Comparison of ENCODE assay signal across 8 mouse cellular contexts in the genomic region with DNA sequence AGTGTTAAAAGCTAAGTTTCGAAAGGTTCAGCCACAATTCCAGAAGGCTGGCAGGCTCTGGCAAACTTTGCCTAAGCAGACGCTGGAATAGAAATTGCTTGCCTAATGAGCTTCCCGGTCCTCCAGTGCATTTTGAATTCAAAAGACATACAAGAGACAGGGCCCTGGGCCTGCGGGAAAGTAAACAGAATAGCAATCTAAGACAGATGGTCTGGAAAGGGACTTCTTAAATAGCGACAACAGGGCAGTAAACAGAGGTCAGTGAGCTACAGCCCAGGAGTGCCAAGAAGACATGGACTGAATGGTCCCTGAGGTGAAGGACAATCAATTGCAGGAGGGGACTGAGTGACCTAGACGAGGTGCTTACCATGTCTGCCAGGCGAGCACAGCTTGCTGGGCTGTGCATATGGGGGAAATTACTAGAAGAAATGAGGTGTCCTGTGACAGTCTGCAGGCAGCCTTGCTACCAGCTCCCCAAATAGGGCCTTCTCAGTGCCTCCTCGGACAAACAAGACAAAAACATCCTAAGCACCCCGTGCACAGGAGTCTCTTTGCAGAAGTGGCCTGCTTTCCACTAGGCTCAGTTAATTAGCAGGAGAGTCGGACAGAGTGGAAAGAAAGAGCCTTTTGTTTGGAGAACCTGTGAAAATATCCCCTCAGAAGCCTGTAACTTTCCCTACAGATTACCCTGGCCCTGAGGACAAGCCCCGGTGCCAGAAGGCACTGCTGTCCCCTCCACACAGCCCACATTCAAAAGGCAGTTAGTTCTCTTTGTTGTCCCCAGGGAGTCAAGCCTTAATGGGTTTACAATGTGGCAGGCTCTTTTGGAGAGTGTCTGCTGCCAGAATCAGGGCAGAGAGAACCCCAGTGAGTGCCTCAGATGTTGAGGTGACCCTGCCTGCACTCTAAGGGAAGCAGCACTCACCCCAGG.
A peak's percentile ranks its signal among the peaks of the same experiment; 100 is the strongest.
DNase-seq lines count a peak whose midpoint lies in the region; ATAC-seq and TF ChIP-seq lines count a peak whose summit lies in the region.

No protein-coding gene starts in this region.

- peak overlapping the region; percentile 71 for H3K27ac ChIP-seq in heart, adult 2 months
- H3K27ac ChIP-seq in intestine, postnatal 0 days (ENCODE audit: low read depth, low read length): peak overlapping the region; percentile 55
- peak overlapping the region; percentile 66 for H3K27ac ChIP-seq in stomach, embryonic 16.5 days (ENCODE audit: low read length)

- no peak overlapping the region for H3K4me2 ChIP-seq in intestine, postnatal 0 days (replicated peaks; ENCODE audit: low read depth)
- peak overlapping the region; percentile 20 for H3K4me2 ChIP-seq in stomach, embryonic 16.5 days (ENCODE audit: low read depth, low read length)

- intact Hi-C loops in heart, adult 2 months (cut with DNase I): loop anchor here (2.0 to 5.0 kb wide), 4 partner anchors 46 to 226 kb away; a partner anchor contains a TSS

- no peak for TF ChIP-seq CTCF in heart, adult 2 months (IDR thresholded peaks at IDR 0.05)
- TF ChIP-seq CTCF in intestine, postnatal 0 days (IDR thresholded peaks at IDR 0.05; ENCODE audit: low read depth): no peak

- no peaks in the 10 kb centered on the region for H3K27me3 ChIP-seq in heart, adult 2 months (ENCODE audit: control insufficient read depth, insufficient read depth, low read length)
- H3K27me3 ChIP-seq in intestine, postnatal 0 days (replicated peaks; ENCODE audit: control insufficient read depth, insufficient read depth, low read length): no peaks in the 10 kb centered on the region
- H3K27me3 ChIP-seq in stomach, embryonic 16.5 days (ENCODE audit: control insufficient read depth, insufficient read depth, low read length): no peaks in the 10 kb centered on the region

- no peak for ATAC-seq in intestine, postnatal 0 days
- ATAC-seq in stomach, embryonic 16.5 days (ENCODE audit: insufficient read depth, low FRiP score): no peak

- H3K4me1 ChIP-seq in heart, adult 2 months (ENCODE audit: control insufficient read depth, insufficient read depth, low read length): peaks cover 20% of the 10 kb centered on the region
- H3K4me1 ChIP-seq in intestine, postnatal 0 days (replicated peaks; ENCODE audit: control insufficient read depth, insufficient read depth, low read length): 0 out of 2 replicates have a peak, but pooled peaks cover 7% of the 10 kb centered on the region
- peaks cover 17% of the 10 kb centered on the region for H3K4me1 ChIP-seq in stomach, embryonic 16.5 days (ENCODE audit: control insufficient read depth, insufficient read depth, low read length)

- peaks cover 5% of the 10 kb centered on the region; the same call in 1 of the 2 replicates for H3K79me2 ChIP-seq in heart, adult 2 months (replicated peaks; ENCODE audit: control insufficient read depth, insufficient read depth, low read length)

- H3K36me3 ChIP-seq in heart, adult 2 months (ENCODE audit: control insufficient read depth, insufficient read depth, low read length): peaks cover 26% of the 10 kb centered on the region
- no peaks in the 10 kb centered on the region for H3K36me3 ChIP-seq in intestine, postnatal 0 days (ENCODE audit: control insufficient read depth, insufficient read depth)
- no peaks in the 10 kb centered on the region for H3K36me3 ChIP-seq in stomach, embryonic 16.5 days (ENCODE audit: control insufficient read depth, insufficient read depth, low read length)

- no peaks in the 10 kb centered on the region for H3K9me3 ChIP-seq in intestine, postnatal 0 days (ENCODE audit: control insufficient read depth)
- H3K9me3 ChIP-seq in stomach, embryonic 16.5 days (replicated peaks; ENCODE audit: control insufficient read depth, low read length): no peaks in the 10 kb centered on the region

- peak; percentile 75 for TF ChIP-seq EP300 in heart, adult 2 months (IDR thresholded peaks at IDR 0.05; ENCODE audit: insufficient read depth, low read depth, low read length)

- peak; percentile 37 for DNase-seq in kidney, adult 11 months
- DNase-seq in kidney, postnatal 10 days: no peak
- peak; percentile 75 for DNase-seq in embryo, embryonic 11 days
- peak; percentile 59 to 69 for DNase-seq in heart, adult 2 months
- DNase-seq in lung, postnatal 10 days: peak; percentile 74
- no peak for DNase-seq in thymus, postnatal 14 days

- peak overlapping the region; percentile 6; the same call in 1 of the 2 replicates for H3K4me3 ChIP-seq in heart, adult 2 months
- H3K4me3 ChIP-seq in intestine, postnatal 0 days (ENCODE audit: low read depth, low read length): no peak overlapping the region
- no peak overlapping the region for H3K4me3 ChIP-seq in stomach, embryonic 16.5 days (replicated peaks; ENCODE audit: low read length)

- 26% methylated on average over 11 of the region's 11 CpGs for WGBS in heart, adult 2 months
- WGBS in intestine, postnatal 0 days: 25% methylated on average over 11 of the region's 11 CpGs
- WGBS in stomach, embryonic 16.5 days: 26% methylated on average over 11 of the region's 11 CpGs

- TF ChIP-seq POLR2A in heart, adult 2 months (IDR thresholded peaks at IDR 0.05; ENCODE audit: insufficient read depth, low read depth, low read length): no peak

- H3K9ac ChIP-seq in heart, adult 2 months (ENCODE audit: low read depth, low read length): peak overlapping the region; percentile 15
- no peak overlapping the region for H3K9ac ChIP-seq in intestine, postnatal 0 days (ENCODE audit: low read depth, low read length)
- peak overlapping the region; percentile 57 for H3K9ac ChIP-seq in stomach, embryonic 16.5 days (ENCODE audit: low read length)

Comparison
In these comparisons a context has a peak if more than half of its experiments do, and no peak if none do; other contexts are left out.
1. DNase-seq: peak in kidney, adult 11 months (single experiment), embryo, embryonic 11 days (single experiment), heart, adult 2 months (2 of 2) and lung, postnatal 10 days (single experiment); none in kidney, postnatal 10 days (single experiment) and thymus, postnatal 14 days (single experiment).
2. Peak in every context shown above with its lines, with median percentiles within 50 percentile points of each other: H3K27ac ChIP-seq.